Mouse (Mus musculus): ENCODE measurements around the gene Acvr1b. TPM values are rescaled to one million over a fixed set of nuclear protein-coding genes. Genes with fewer than 3 reads are reported as not detected.

The Acvr1b gene
- polyA plus RNA-seq, 1 experiment from 2014 or later = 30.0 TPM

- Histone ChIP-seq H3K4me2 (replicated peaks) (no peak overlapping the region), H3K4me1 (replicated peaks; ENCODE audit: control insufficient read depth, insufficient read depth, low read length) (peaks cover 11% of the 10 kb centered on the region; the same call in 1 of the 2 replicates), H3K27ac (no peak overlapping the region), H3K9ac (no peak overlapping the region), H3K36me3 (replicated peaks; ENCODE audit: control insufficient read depth, insufficient read depth) (peaks cover 16% of the 10 kb centered on the region), H3K9me3 (ENCODE audit: control insufficient read depth, low read length) (no peaks in the 10 kb centered on the region; the same call in 1 of the 2 replicates), H3K27me3 (ENCODE audit: control insufficient read depth, insufficient read depth, low read length) (no peaks in the 10 kb centered on the region), H3K4me3 (replicated peaks; ENCODE audit: low read length) (no peak overlapping the region)
- no peak for DNase-seq (ENCODE audit: low spot score)
- WGBS = 77% methylated on average over 10 of the region's 10 CpGs
- no peak for ATAC-seq (ENCODE audit: low FRiP score)
Measured at GRCm38 (mm10) chr15:101189981-101190761, 16.3 kb downstream of the Acvr1b start.

GRCm38 (mm10) chr15:101190762-101191150 is 16.9 kb downstream of the Acvr1b start:
- DNase-seq (ENCODE audit: low spot score) = no peak
- H3K36me3 ChIP-seq (replicated peaks; ENCODE audit: control insufficient read depth, insufficient read depth) = peaks cover 21% of the 10 kb centered on the region
- no peaks in the 10 kb centered on the region for H3K9me3 ChIP-seq (ENCODE audit: control insufficient read depth, low read length)
- H3K27ac ChIP-seq = no peak overlapping the region
- no peak overlapping the region for H3K4me3 ChIP-seq (replicated peaks; ENCODE audit: low read length)
- no peak overlapping the region for H3K9ac ChIP-seq
- peaks cover 11% of the 10 kb centered on the region; the same call in 1 of the 2 replicates for H3K4me1 ChIP-seq (replicated peaks; ENCODE audit: control insufficient read depth, insufficient read depth, low read length)
- no peak overlapping the region for H3K4me2 ChIP-seq (replicated peaks)
- WGBS = 80% methylated on average over 5 of the region's 5 CpGs
- ATAC-seq (ENCODE audit: low FRiP score) = no peak
- no peaks in the 10 kb centered on the region for H3K27me3 ChIP-seq (ENCODE audit: control insufficient read depth, insufficient read depth, low read length)

GRCm38 (mm10) chr15:101191459-101192259 is 17.8 kb downstream of the Acvr1b start:
- Histone ChIP-seq H3K4me3 (replicated peaks; ENCODE audit: low read length) (no peak overlapping the region), H3K9ac (0 out of 2 replicates have a peak overlapping the region, but pooled peaks have one; percentile 20), H3K9me3 (ENCODE audit: control insufficient read depth, low read length) (no peaks in the 10 kb centered on the region), H3K27me3 (ENCODE audit: control insufficient read depth, insufficient read depth, low read length) (no peaks in the 10 kb centered on the region), H3K36me3 (replicated peaks; ENCODE audit: control insufficient read depth, insufficient read depth) (peaks cover 30% of the 10 kb centered on the region), H3K4me1 (replicated peaks; ENCODE audit: control insufficient read depth, insufficient read depth, low read length) (peaks cover 11% of the 10 kb centered on the region; the same call in 1 of the 2 replicates), H3K27ac (peak overlapping the region; percentile 38; the same call in 1 of the 2 replicates), H3K4me2 (replicated peaks) (no peak overlapping the region)
- DNase-seq (ENCODE audit: low spot score) (no peak), ATAC-seq (ENCODE audit: low FRiP score) (peak; percentile 41; the same call in 1 of the 2 replicates)
- WGBS = 20% methylated on average over 13 of the region's 13 CpGs

- Histone ChIP-seq H3K9ac (no peak overlapping the region), H3K27ac (no peak overlapping the region), H3K27me3 (ENCODE audit: control insufficient read depth, insufficient read depth, low read length) (no peaks in the 10 kb centered on the region), H3K4me1 (replicated peaks; ENCODE audit: control insufficient read depth, insufficient read depth, low read length) (peaks cover 11% of the 10 kb centered on the region; the same call in 1 of the 2 replicates), H3K9me3 (ENCODE audit: control insufficient read depth, low read length) (no peaks in the 10 kb centered on the region), H3K4me3 (replicated peaks; ENCODE audit: low read length) (no peak overlapping the region), H3K36me3 (replicated peaks; ENCODE audit: control insufficient read depth, insufficient read depth) (peaks cover 36% of the 10 kb centered on the region), H3K4me2 (replicated peaks) (no peak overlapping the region)
- ATAC-seq (ENCODE audit: low FRiP score) (no peak), DNase-seq (ENCODE audit: low spot score) (no peak)
- 49% methylated on average over 7 of the region's 7 CpGs for WGBS
Measured at GRCm38 (mm10) chr15:101192260-101192640, 18.4 kb downstream of the Acvr1b start.

- Histone ChIP-seq H3K9ac (no peak overlapping the region), H3K4me3 (replicated peaks; ENCODE audit: low read length) (no peak overlapping the region), H3K36me3 (replicated peaks; ENCODE audit: control insufficient read depth, insufficient read depth) (peaks cover 39% of the 10 kb centered on the region), H3K27ac (no peak overlapping the region), H3K4me2 (replicated peaks) (no peak overlapping the region), H3K4me1 (replicated peaks; ENCODE audit: control insufficient read depth, insufficient read depth, low read length) (peaks cover 11% of the 10 kb centered on the region; the same call in 1 of the 2 replicates), H3K9me3 (ENCODE audit: control insufficient read depth, low read length) (no peaks in the 10 kb centered on the region), H3K27me3 (ENCODE audit: control insufficient read depth, insufficient read depth, low read length) (no peaks in the 10 kb centered on the region)
- DNase-seq (ENCODE audit: low spot score) (no peak), ATAC-seq (ENCODE audit: low FRiP score) (no peak)
- 85% methylated on average over 7 of the region's 7 CpGs for WGBS
Measured at GRCm38 (mm10) chr15:101192651-101193050, 18.8 kb downstream of the Acvr1b start.

GRCm38 (mm10) chr15:101193971-101194370 is 20.1 kb downstream of the Acvr1b start:
- Histone ChIP-seq H3K27ac (no peak overlapping the region), H3K4me3 (replicated peaks; ENCODE audit: low read length) (no peak overlapping the region), H3K27me3 (ENCODE audit: control insufficient read depth, insufficient read depth, low read length) (no peaks in the 10 kb centered on the region), H3K36me3 (replicated peaks; ENCODE audit: control insufficient read depth, insufficient read depth) (peaks cover 48% of the 10 kb centered on the region), H3K4me1 (replicated peaks; ENCODE audit: control insufficient read depth, insufficient read depth, low read length) (peaks cover 11% of the 10 kb centered on the region; the same call in 1 of the 2 replicates), H3K9me3 (ENCODE audit: control insufficient read depth, low read length) (no peaks in the 10 kb centered on the region), H3K4me2 (replicated peaks) (no peak overlapping the region), H3K9ac (no peak overlapping the region)
- ATAC-seq (ENCODE audit: low FRiP score) = no peak
- no peak for DNase-seq (ENCODE audit: low spot score)
- WGBS = 97% methylated on average over 6 of the region's 6 CpGs

- H3K36me3 ChIP-seq (replicated peaks; ENCODE audit: control insufficient read depth, insufficient read depth) = peaks cover 57% of the 10 kb centered on the region
- DNase-seq (ENCODE audit: low spot score) (no peak), ATAC-seq (ENCODE audit: low FRiP score) (no peak)
- peaks cover 11% of the 10 kb centered on the region; the same call in 1 of the 2 replicates for H3K4me1 ChIP-seq (replicated peaks; ENCODE audit: control insufficient read depth, insufficient read depth, low read length)
- no peak overlapping the region for H3K9ac ChIP-seq
- no peak overlapping the region for H3K4me3 ChIP-seq (replicated peaks; ENCODE audit: low read length)
- H3K4me2 ChIP-seq (replicated peaks) = no peak overlapping the region
- no peaks in the 10 kb centered on the region for H3K9me3 ChIP-seq (ENCODE audit: control insufficient read depth, low read length)
- 92% methylated on average over 16 of the region's 16 CpGs for WGBS
- no peaks in the 10 kb centered on the region for H3K27me3 ChIP-seq (ENCODE audit: control insufficient read depth, insufficient read depth, low read length)
- no peak overlapping the region for H3K27ac ChIP-seq
Measured at GRCm38 (mm10) chr15:101194951-101195823, 21.3 kb downstream of the Acvr1b start.

- no peak overlapping the region for H3K4me3 ChIP-seq (replicated peaks; ENCODE audit: low read length)
- DNase-seq (ENCODE audit: low spot score) (peak; percentile 39), ATAC-seq (ENCODE audit: low FRiP score) (no peak)
- no peak overlapping the region for H3K27ac ChIP-seq
- H3K36me3 ChIP-seq (replicated peaks; ENCODE audit: control insufficient read depth, insufficient read depth) = peaks cover 67% of the 10 kb centered on the region
- no peak overlapping the region for H3K4me2 ChIP-seq (replicated peaks)
- H3K9me3 ChIP-seq (ENCODE audit: control insufficient read depth, low read length) = no peaks in the 10 kb centered on the region
- H3K27me3 ChIP-seq (ENCODE audit: control insufficient read depth, insufficient read depth, low read length) = no peaks in the 10 kb centered on the region
- WGBS = 95% methylated on average over 8 of the region's 8 CpGs
- no peak overlapping the region for H3K9ac ChIP-seq
- H3K4me1 ChIP-seq (replicated peaks; ENCODE audit: control insufficient read depth, insufficient read depth, low read length) = peaks cover 9% of the 10 kb centered on the region; the same call in 1 of the 2 replicates
Measured at GRCm38 (mm10) chr15:101196079-101196795, 22.4 kb downstream of the Acvr1b start.
